Mouse (Mus musculus) embryonic fibroblast, embryonic 13.5 days (primary cell): Measurements from ENCODE around the gene Zfp131.

Experiments
- CTCF ChIP-seq: IDR thresholded peaks from 2 replicates; pipeline ENCODE4 v1.5.1; 2011; ENCODE audit warnings: mild to moderate bottlenecking, control low read depth, low read length, moderate library complexity, borderline replicate concordance; ENCODE audit not compliant: insufficient read depth
- POLR2A ChIP-seq: IDR thresholded peaks from 2 replicates; pipeline ENCODE4 v1.6.1; 2011; ENCODE audit warnings: low read depth, mild to moderate bottlenecking, control low read depth, low read length, moderate library complexity

DNA sequence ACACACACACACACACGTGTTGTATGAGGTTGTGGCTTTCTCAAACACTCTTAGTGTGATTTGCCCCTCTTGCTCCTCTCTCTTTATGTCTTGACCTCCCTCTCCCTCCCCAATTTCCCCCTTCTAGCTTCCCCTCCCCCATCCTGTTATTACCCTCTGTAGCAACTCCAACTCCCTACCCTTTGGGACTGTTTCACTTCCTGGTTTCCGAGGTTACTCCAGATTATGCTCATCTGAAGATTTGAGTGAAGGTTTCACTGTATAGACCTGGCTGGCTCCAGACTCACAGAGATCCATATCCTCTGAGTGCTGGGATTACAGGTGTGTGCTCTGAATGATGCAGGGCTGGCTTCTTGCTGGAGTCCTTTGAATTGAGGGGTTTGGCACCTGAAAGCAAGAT is 18.2 kb upstream of the Zfp131 start:
- TF ChIP-seq CTCF (no peak), POLR2A (no peak)
